Mouse (Mus musculus) bone marrow macrophage, adult 2 months (primary cell): Measurements from ENCODE around the gene Lemd2.
A peak's percentile ranks its signal among the peaks of the same experiment; 100 is the strongest.

Source experiments
- CTCF ChIP-seq: IDR thresholded peaks from 2 replicates; pipeline ENCODE4 v1.5.1; 2012; ENCODE audit warnings: low read depth, mild to moderate bottlenecking, low read length, moderate library complexity
- POLR2A ChIP-seq: IDR thresholded peaks from 2 replicates; pipeline ENCODE4 v1.6.1; 2012; ENCODE audit warnings: mild to moderate bottlenecking, low read depth, low read length, borderline replicate concordance

GRCm38 (mm10) chr17:27189640-27190216 lies 14.5 kb downstream of the Lemd2 start:
- no peak for TF ChIP-seq POLR2A
- peak; percentile 90 for TF ChIP-seq CTCF
